Mouse (Mus musculus): ENCODE measurements around the gene Mogat2. TPM values are rescaled to one million over a fixed set of nuclear protein-coding genes. Genes with fewer than 3 reads are reported as not detected.

Gene Mogat2
- polyA plus RNA-seq, 1 experiment from 2014 or later, result 0.55 TPM

DNA sequence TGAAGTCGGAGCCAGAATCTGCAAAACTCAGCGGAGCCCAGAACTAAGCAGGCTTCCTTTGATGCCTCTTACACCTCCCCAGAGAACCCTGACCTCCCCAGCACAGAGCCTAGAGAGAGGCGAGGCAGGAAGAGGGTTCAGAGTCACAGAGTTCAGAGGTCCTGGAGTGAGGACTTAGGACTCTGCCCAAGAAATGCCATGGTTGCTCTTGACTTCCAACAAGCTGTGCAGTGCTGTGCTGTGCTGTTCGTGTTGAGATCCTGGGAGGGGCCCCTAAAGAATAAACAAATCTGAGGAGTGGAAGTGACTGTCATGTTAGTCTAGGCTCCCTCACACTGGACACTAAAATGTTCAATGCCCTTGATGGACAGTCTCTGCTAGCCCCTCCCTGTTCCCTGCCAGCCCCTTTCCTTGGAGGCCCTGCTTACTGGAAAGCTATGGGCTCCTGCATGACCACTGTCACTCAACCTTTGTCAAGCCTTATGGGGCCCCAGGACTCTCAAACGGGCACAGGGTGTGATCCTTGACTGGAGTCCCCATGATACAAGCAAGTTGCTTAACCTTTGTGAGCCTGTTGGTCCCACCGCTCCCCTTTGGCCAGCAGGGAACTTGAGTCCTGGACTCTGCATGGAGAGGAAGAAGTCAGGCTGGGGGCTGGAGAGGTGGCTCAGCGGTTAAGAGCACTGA is 8.2 kb downstream of the Mogat2 start:
- Histone ChIP-seq H3K4me3 (ENCODE audit: low read depth, low read length) (no peak overlapping the region), H3K9ac (replicated peaks; ENCODE audit: low read depth) (no peak overlapping the region), H3K9me3 (ENCODE audit: low read length) (no peaks in the 10 kb centered on the region), H3K4me2 (replicated peaks; ENCODE audit: low read depth, low read length) (no peak overlapping the region), H3K4me1 (ENCODE audit: insufficient read depth, low read depth, low read length) (no peaks in the 10 kb centered on the region), H3K36me3 (ENCODE audit: insufficient read depth, low read length) (no peaks in the 10 kb centered on the region), H3K27me3 (replicated peaks; ENCODE audit: insufficient read depth, low read length) (no peaks in the 10 kb centered on the region), H3K27ac (ENCODE audit: low read length) (peak overlapping the region; percentile 51; the same call in 1 of the 2 replicates)
- TF ChIP-seq EP300 (IDR thresholded peaks at IDR 0.05) (no peak), CTCF (IDR thresholded peaks at IDR 0.05) (no peak)
- DNase-seq (ENCODE audit: low spot score) (peak; percentile 38), ATAC-seq (peak; percentile 62)
- WGBS, result 60% methylated on average over 7 of the region's 7 CpGs

DNA sequence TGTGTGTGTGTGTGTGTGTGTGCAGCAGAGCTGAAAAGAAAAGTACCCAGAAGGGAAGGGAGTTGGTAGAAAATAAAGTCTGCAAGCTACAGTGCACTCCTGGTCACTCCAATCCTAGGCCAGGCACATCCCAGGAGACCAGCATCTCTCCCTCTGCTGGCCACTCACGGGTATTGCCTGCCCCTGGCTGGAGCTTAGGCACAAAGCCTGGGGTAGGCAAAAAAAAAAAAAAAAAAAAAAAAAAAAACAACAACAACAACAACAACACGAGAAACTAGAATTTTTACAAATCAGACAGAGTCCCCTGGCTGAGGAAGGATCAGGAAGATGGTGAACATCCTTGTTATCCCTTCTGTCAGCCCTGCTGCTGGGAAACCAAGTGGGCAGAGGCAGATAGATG is 9.0 kb downstream of the Mogat2 start:
- H3K9ac ChIP-seq (replicated peaks; ENCODE audit: low read depth), result no peak overlapping the region
- no peaks in the 10 kb centered on the region for H3K4me1 ChIP-seq (ENCODE audit: insufficient read depth, low read depth, low read length)
- no peak overlapping the region for H3K4me3 ChIP-seq (ENCODE audit: low read depth, low read length)
- peak; percentile 79 for DNase-seq (ENCODE audit: low spot score)
- WGBS, result 20% methylated on average over 2 of the region's 2 CpGs
- H3K9me3 ChIP-seq (ENCODE audit: low read length), result no peaks in the 10 kb centered on the region
- TF ChIP-seq CTCF (IDR thresholded peaks at IDR 0.05), result peak; percentile 78
- no peak for TF ChIP-seq EP300 (IDR thresholded peaks at IDR 0.05)
- H3K4me2 ChIP-seq (replicated peaks; ENCODE audit: low read depth, low read length), result no peak overlapping the region
- peak overlapping the region; percentile 51; the same call in 1 of the 2 replicates for H3K27ac ChIP-seq (ENCODE audit: low read length)
- H3K36me3 ChIP-seq (ENCODE audit: insufficient read depth, low read length), result no peaks in the 10 kb centered on the region
- no peaks in the 10 kb centered on the region for H3K27me3 ChIP-seq (replicated peaks; ENCODE audit: insufficient read depth, low read length)
- peak; percentile 57; the same call in 1 of the 2 replicates for ATAC-seq

DNA sequence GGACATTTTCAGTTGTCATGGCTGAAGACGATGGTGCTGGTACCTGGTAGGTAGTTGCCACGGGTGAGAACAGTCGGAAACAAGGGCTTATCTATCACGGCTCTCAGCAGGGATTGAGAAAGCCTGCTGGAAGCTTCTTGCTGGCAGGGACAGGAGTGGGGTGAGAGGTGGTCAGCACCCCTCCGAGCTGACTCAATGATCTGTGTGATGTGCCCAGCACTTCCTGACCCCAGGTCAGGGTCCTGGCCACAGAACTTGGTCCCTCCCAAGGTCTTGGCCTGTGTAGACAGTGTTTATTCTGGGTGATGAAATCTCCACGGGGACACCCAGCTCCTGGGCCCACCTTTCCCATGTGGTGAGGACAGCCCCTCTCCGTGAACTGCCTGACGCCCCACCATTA is 9.6 kb downstream of the Mogat2 start:
- WGBS, result 75% methylated on average over 8 of the region's 8 CpGs
- H3K4me1 ChIP-seq (ENCODE audit: insufficient read depth, low read depth, low read length), result no peaks in the 10 kb centered on the region
- no peak for ATAC-seq
- H3K27me3 ChIP-seq (replicated peaks; ENCODE audit: insufficient read depth, low read length), result no peaks in the 10 kb centered on the region
- no peaks in the 10 kb centered on the region for H3K36me3 ChIP-seq (ENCODE audit: insufficient read depth, low read length)
- TF ChIP-seq EP300 (IDR thresholded peaks at IDR 0.05) (no peak), CTCF (IDR thresholded peaks at IDR 0.05) (no peak)
- DNase-seq (ENCODE audit: low spot score), result no peak
- H3K9ac ChIP-seq (replicated peaks; ENCODE audit: low read depth), result no peak overlapping the region
- no peak overlapping the region for H3K4me2 ChIP-seq (replicated peaks; ENCODE audit: low read depth, low read length)
- H3K27ac ChIP-seq (ENCODE audit: low read length), result no peak overlapping the region
- H3K4me3 ChIP-seq (ENCODE audit: low read depth, low read length), result no peak overlapping the region
- H3K9me3 ChIP-seq (ENCODE audit: low read length), result no peaks in the 10 kb centered on the region

DNA sequence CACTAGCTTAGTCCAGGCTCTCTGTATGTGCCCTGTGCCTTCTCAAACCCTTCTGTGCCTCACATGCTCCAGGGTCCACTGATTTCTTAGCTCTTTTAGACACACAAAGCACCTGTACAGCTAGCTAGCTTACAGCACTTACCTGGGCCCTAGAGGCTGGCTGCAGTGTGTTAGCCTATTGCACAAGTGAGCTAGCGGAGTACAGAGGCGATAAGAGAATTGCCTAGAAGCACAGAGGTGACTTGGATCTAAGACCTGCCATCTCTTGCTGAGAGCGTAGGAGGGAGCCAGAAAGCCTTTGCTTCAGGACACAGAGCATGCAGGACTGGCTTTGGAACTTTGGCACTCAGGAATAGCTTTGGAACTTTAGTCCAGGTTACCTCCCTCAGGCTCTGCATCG is 11.2 kb downstream of the Mogat2 start:
- ATAC-seq, result peak; percentile 51
- TF ChIP-seq EP300 (IDR thresholded peaks at IDR 0.05) (no peak), CTCF (IDR thresholded peaks at IDR 0.05) (no peak)
- 82% methylated on average over 4 of the region's 4 CpGs for WGBS

DNA sequence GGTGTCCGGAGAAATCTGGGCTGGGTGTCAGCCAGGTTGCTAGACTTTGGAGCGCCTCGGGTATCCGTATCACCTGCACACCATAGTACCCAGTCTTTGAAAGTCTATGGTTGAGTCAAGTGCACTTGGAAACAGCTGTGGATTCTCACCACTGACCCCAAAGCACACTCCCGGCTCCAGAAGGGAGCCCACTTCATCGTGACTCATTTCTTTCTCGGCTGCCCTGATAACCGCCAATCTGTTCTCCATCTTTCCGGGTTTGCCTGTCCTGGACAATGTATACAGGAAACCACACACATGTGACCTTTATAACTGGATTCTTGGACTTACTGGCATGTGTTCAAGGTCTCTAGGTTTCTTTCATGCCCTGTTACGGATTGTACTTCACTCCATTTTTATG is 11.8 kb downstream of the Mogat2 start:
- no peak overlapping the region for H3K9ac ChIP-seq (replicated peaks; ENCODE audit: low read depth)
- no peak overlapping the region for H3K4me2 ChIP-seq (replicated peaks; ENCODE audit: low read depth, low read length)
- H3K4me3 ChIP-seq (ENCODE audit: low read depth, low read length), result no peak overlapping the region
- H3K27ac ChIP-seq (ENCODE audit: low read length), result no peak overlapping the region
- H3K27me3 ChIP-seq (replicated peaks; ENCODE audit: insufficient read depth, low read length), result no peaks in the 10 kb centered on the region
- no peaks in the 10 kb centered on the region for H3K9me3 ChIP-seq (ENCODE audit: low read length)
- ATAC-seq, result 0 out of 2 replicates have a peak, but pooled peaks have one; percentile 4
- no peaks in the 10 kb centered on the region for H3K36me3 ChIP-seq (ENCODE audit: insufficient read depth, low read length)
- H3K4me1 ChIP-seq (ENCODE audit: insufficient read depth, low read depth, low read length), result no peaks in the 10 kb centered on the region
- TF ChIP-seq EP300 (IDR thresholded peaks at IDR 0.05), result no peak
- no peak for DNase-seq (ENCODE audit: low spot score)
- 64% methylated on average over 10 of the region's 10 CpGs for WGBS

More for the DNA sequence above, 11.2 kb downstream of the Mogat2 start:
- H3K9ac ChIP-seq (replicated peaks; ENCODE audit: low read depth), result no peak overlapping the region
- H3K36me3 ChIP-seq (ENCODE audit: insufficient read depth, low read length), result no peaks in the 10 kb centered on the region
- no peaks in the 10 kb centered on the region for H3K4me1 ChIP-seq (ENCODE audit: insufficient read depth, low read depth, low read length)
- H3K27me3 ChIP-seq (replicated peaks; ENCODE audit: insufficient read depth, low read length), result no peaks in the 10 kb centered on the region
- DNase-seq (ENCODE audit: low spot score), result peak; percentile 34
- no peak overlapping the region for H3K4me2 ChIP-seq (replicated peaks; ENCODE audit: low read depth, low read length)
- no peaks in the 10 kb centered on the region for H3K9me3 ChIP-seq (ENCODE audit: low read length)
- no peak overlapping the region for H3K27ac ChIP-seq (ENCODE audit: low read length)
- H3K4me3 ChIP-seq (ENCODE audit: low read depth, low read length), result no peak overlapping the region

DNA sequence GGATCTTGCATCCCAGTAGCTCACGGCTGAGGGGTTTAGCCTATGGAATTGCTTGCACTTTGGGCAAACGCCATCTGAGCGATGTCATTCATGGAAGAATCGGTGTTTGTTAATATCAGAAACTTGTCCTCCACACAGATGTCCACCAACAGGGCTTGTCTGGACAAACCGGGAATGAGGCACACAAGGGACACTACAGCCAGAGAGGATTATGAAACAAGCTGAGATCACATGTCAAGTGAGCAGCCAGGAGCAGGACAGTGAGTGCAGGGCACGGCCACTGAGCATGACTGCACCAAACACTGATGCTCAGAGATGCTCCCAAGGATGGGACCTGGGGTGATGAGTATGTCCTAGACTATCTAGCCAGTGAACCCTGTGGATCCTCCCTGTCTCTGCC is 13.0 kb downstream of the Mogat2 start:
- no peak overlapping the region for H3K27ac ChIP-seq (ENCODE audit: low read length)
- no peak for ATAC-seq
- 60% methylated on average over 6 of the region's 6 CpGs for WGBS

More for the DNA sequence above, 13.0 kb downstream of the Mogat2 start:
- TF ChIP-seq EP300 (IDR thresholded peaks at IDR 0.05) (no peak), CTCF (IDR thresholded peaks at IDR 0.05) (no peak)
- H3K36me3 ChIP-seq (ENCODE audit: insufficient read depth, low read length), result no peaks in the 10 kb centered on the region
- no peak overlapping the region for H3K4me2 ChIP-seq (replicated peaks; ENCODE audit: low read depth, low read length)
- no peak overlapping the region for H3K4me3 ChIP-seq (ENCODE audit: low read depth, low read length)
- no peaks in the 10 kb centered on the region for H3K27me3 ChIP-seq (replicated peaks; ENCODE audit: insufficient read depth, low read length)
- no peak overlapping the region for H3K9ac ChIP-seq (replicated peaks; ENCODE audit: low read depth)
- H3K4me1 ChIP-seq (ENCODE audit: insufficient read depth, low read depth, low read length), result no peaks in the 10 kb centered on the region
- no peak for DNase-seq (ENCODE audit: low spot score)
- H3K9me3 ChIP-seq (ENCODE audit: low read length), result no peaks in the 10 kb centered on the region
